Comparison of ENCODE assay signal across 17 mouse cellular contexts in genomic region chr4:114486885-114487531, GRCm38 (mm10).
DNase-seq lines count a peak whose midpoint lies in the region; ATAC-seq and TF ChIP-seq lines count a peak whose summit lies in the region.
"Had no signal": no experiment of that assay in that cellular context is flagged by ENCODE, and none has a peak within 500 bp of the region (broad histone marks: within the 10 kb centered on the region; RNA-seq: fewer than 3 reads in every experiment).

No protein-coding gene starts in this region.

- H3K4me2 ChIP-seq in forebrain, embryonic 13.5 days = no peak overlapping the region
- H3K4me2 ChIP-seq in forebrain, embryonic 11.5 days (ENCODE audit: low read depth, low read length, severe bottlenecking) = no peak overlapping the region
- H3K4me2 ChIP-seq in heart, postnatal 0 days (ENCODE audit: low read depth, low read length) = no peak overlapping the region
- no peak overlapping the region for H3K4me2 ChIP-seq in neural tube, embryonic 14.5 days (ENCODE audit: low read depth, low read length)

- WGBS in forebrain, embryonic 13.5 days = 45% methylated on average over 2 of the region's 2 CpGs
- WGBS in forebrain, embryonic 11.5 days = 91% methylated on average over 2 of the region's 2 CpGs
- 15% methylated on average over 2 of the region's 2 CpGs for whole genome bisulfite sequencing in heart, postnatal 0 days
- WGBS in neural tube, embryonic 14.5 days = 73% methylated on average over 2 of the region's 2 CpGs

- H3K36me3 ChIP-seq in forebrain, embryonic 13.5 days (ENCODE audit: poor library complexity, severe bottlenecking) = no peaks in the 10 kb centered on the region
- no peaks in the 10 kb centered on the region for H3K36me3 ChIP-seq in forebrain, embryonic 11.5 days (ENCODE audit: control insufficient read depth, insufficient read depth, low read length)
- no peaks in the 10 kb centered on the region for H3K36me3 ChIP-seq in heart, postnatal 0 days (replicated peaks; ENCODE audit: control insufficient read depth, insufficient read depth, low read length)
- no peaks in the 10 kb centered on the region for H3K36me3 ChIP-seq in neural tube, embryonic 14.5 days (ENCODE audit: control insufficient read depth, insufficient read depth, low read length)

- ATAC-seq in forebrain, embryonic 13.5 days = peak; percentile 36; the same call in 1 of the 2 replicates
- no peak for ATAC-seq in forebrain, embryonic 11.5 days (replicated peaks; ENCODE audit: low FRiP score)
- ATAC-seq in heart, postnatal 0 days (ENCODE audit: insufficient read depth, low read depth) = peak; percentile 30
- ATAC-seq in neural tube, embryonic 14.5 days (ENCODE audit: low read depth) = peak; percentile 54; the same call in 1 of the 2 replicates

- H3K4me1 ChIP-seq in forebrain, embryonic 13.5 days = peaks cover 10% of the 10 kb centered on the region
- H3K4me1 ChIP-seq in forebrain, embryonic 11.5 days (replicated peaks; ENCODE audit: control insufficient read depth, insufficient read depth, low read length) = no peaks in the 10 kb centered on the region
- peaks cover 31% of the 10 kb centered on the region for H3K4me1 ChIP-seq in heart, postnatal 0 days (ENCODE audit: control insufficient read depth, insufficient read depth)
- H3K4me1 ChIP-seq in neural tube, embryonic 14.5 days (ENCODE audit: control insufficient read depth, insufficient read depth, low read length) = no peaks in the 10 kb centered on the region

- no peak for DNase-seq in forebrain, embryonic 11.5 days (ENCODE audit: low spot score)
- DNase-seq in heart, postnatal 0 days (ENCODE audit: low spot score) = peak; percentile 41
- DNase-seq in heart, postnatal 4 days = no peak
- peak; percentile 48 to 55 for DNase-seq in right cerebral cortex, postnatal 10 days (ENCODE audit: low spot score in 2 of 2)
- no peak for DNase-seq in right cerebral cortex, postnatal 36 days (ENCODE audit: low spot score in 2 of 2)
- DNase-seq in spleen, adult 18-20 months = no peak
- DNase-seq: adrenal gland, adult 2 months; cerebellum, adult 9-11 months; gastrocnemius, adult 2 months; kidney, adult 2 months; kidney, postnatal 4 days; lung, postnatal 10 days; right cerebral cortex, postnatal 25 days; thymus, adult 2 months had no signal

- no peaks in the 10 kb centered on the region for H3K27me3 ChIP-seq in forebrain, embryonic 13.5 days
- no peaks in the 10 kb centered on the region for H3K27me3 ChIP-seq in forebrain, embryonic 11.5 days (ENCODE audit: control insufficient read depth, insufficient read depth, low read length)
- H3K27me3 ChIP-seq in heart, postnatal 0 days (ENCODE audit: control insufficient read depth, insufficient read depth, low read length) = no peaks in the 10 kb centered on the region
- H3K27me3 ChIP-seq in neural tube, embryonic 14.5 days (ENCODE audit: control insufficient read depth, insufficient read depth, low read length) = no peaks in the 10 kb centered on the region

- no peak for TF ChIP-seq CTCF in heart, postnatal 0 days (IDR thresholded peaks at IDR 0.05; ENCODE audit: low read depth)

- 0 out of 2 replicates have a peak, but pooled peaks have one; percentile 19 for TF ChIP-seq EP300 in heart, postnatal 0 days (IDR thresholded peaks at IDR 0.05; ENCODE audit: low read depth)

- no peaks in the 10 kb centered on the region for H3K9me3 ChIP-seq in forebrain, embryonic 13.5 days (replicated peaks)
- H3K9me3 ChIP-seq in forebrain, embryonic 11.5 days (ENCODE audit: control insufficient read depth, low read length) = no peaks in the 10 kb centered on the region
- no peaks in the 10 kb centered on the region for H3K9me3 ChIP-seq in heart, postnatal 0 days (replicated peaks; ENCODE audit: control insufficient read depth, low read length)
- H3K9me3 ChIP-seq in neural tube, embryonic 14.5 days (ENCODE audit: control insufficient read depth, low read length) = no peaks in the 10 kb centered on the region

- no peak overlapping the region for H3K4me3 ChIP-seq in forebrain, embryonic 13.5 days
- H3K4me3 ChIP-seq in forebrain, embryonic 11.5 days (ENCODE audit: low read depth, low read length) = no peak overlapping the region
- no peak overlapping the region for H3K4me3 ChIP-seq in heart, postnatal 0 days (ENCODE audit: low read depth, low read length)
- H3K4me3 ChIP-seq in neural tube, embryonic 14.5 days (ENCODE audit: low read depth, low read length) = no peak overlapping the region
- H3K4me3 ChIP-seq: erythroblast, embryonic 14.5 days; gastrocnemius, adult 2 months had no signal

- H3K9ac ChIP-seq in forebrain, embryonic 13.5 days = no peak overlapping the region
- no peak overlapping the region for H3K9ac ChIP-seq in forebrain, embryonic 11.5 days (ENCODE audit: low read length)
- no peak overlapping the region for H3K9ac ChIP-seq in heart, postnatal 0 days (replicated peaks; ENCODE audit: low read depth, low read length)
- H3K9ac ChIP-seq in neural tube, embryonic 14.5 days (replicated peaks; ENCODE audit: low read depth, low read length) = no peak overlapping the region

- no peak overlapping the region for H3K27ac ChIP-seq in forebrain, embryonic 13.5 days
- no peak overlapping the region for H3K27ac ChIP-seq in forebrain, embryonic 11.5 days (ENCODE audit: low read depth, low read length)
- peak overlapping the region; percentile 83 for H3K27ac ChIP-seq in heart, postnatal 0 days (ENCODE audit: low read depth)
- H3K27ac ChIP-seq in neural tube, embryonic 14.5 days (ENCODE audit: low read depth, low read length) = no peak overlapping the region
- H3K27ac ChIP-seq: gastrocnemius, adult 2 months had no signal

Comparison
In these comparisons a context has a peak if more than half of its experiments do, and no peak if none do; other contexts are left out.
1. DNase-seq: peak in heart, postnatal 0 days (single experiment) and right cerebral cortex, postnatal 10 days (2 of 2); none in forebrain, embryonic 11.5 days (single experiment), heart, postnatal 4 days (single experiment), right cerebral cortex, postnatal 36 days (0 of 2) and spleen, adult 18-20 months (0 of 2).